Mouse (Mus musculus): Measurements from ENCODE around the gene Fdx1l. TPM values are rescaled to one million over a fixed set of nuclear protein-coding genes. Genes with fewer than 3 reads are reported as not detected.

Fdx1l gene
- polyA plus RNA-seq, 1 experiment from 2014 or later: 53.2 TPM

GRCm38 (mm10) chr9:21104814-21105213 is 31.4 kb upstream of the Fdx1l start:
- Histone ChIP-seq H3K27me3 (ENCODE audit: control insufficient read depth, insufficient read depth, low read length) (no peaks in the 10 kb centered on the region), H3K9ac (ENCODE audit: low read depth, low read length) (no peak overlapping the region), H3K27ac (ENCODE audit: low read depth, low read length) (no peak overlapping the region), H3K9me3 (ENCODE audit: control insufficient read depth, low read length) (no peaks in the 10 kb centered on the region), H3K4me1 (replicated peaks; ENCODE audit: control insufficient read depth, insufficient read depth, low read length) (0 out of 2 replicates have a peak, but pooled peaks cover 2% of the 10 kb centered on the region), H3K4me2 (replicated peaks; ENCODE audit: low read depth, low read length) (no peak overlapping the region), H3K36me3 (ENCODE audit: control insufficient read depth, insufficient read depth, low read length) (no peaks in the 10 kb centered on the region), H3K4me3 (ENCODE audit: low read depth, low read length) (no peak overlapping the region)
- DNase-seq (ENCODE audit: low spot score) (no peak), ATAC-seq (ENCODE audit: low FRiP score) (no peak)
- 88% methylated on average over 6 of the region's 6 CpGs for WGBS

DNA sequence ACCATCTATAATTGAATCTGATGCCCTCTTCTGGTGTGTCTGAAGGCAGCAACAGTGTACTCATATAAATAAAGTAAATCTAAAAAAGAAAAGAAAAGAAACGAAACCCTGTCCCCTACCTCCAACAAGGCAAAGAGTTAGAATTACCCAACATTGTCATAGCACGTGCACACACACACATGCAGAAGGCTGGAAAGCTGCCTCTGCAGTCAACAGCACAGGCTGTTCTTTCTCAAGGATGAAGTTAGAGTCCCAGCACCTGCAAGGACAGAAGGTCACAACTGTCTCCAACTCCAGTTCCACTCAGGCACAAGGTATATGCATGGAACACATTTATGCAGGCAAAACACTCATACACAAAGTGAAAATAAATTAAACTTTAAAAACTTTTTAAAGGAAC is 28.7 kb upstream of the Fdx1l start:
- Histone ChIP-seq H3K9ac (ENCODE audit: low read depth, low read length) (no peak overlapping the region), H3K4me1 (replicated peaks; ENCODE audit: control insufficient read depth, insufficient read depth, low read length) (0 out of 2 replicates have a peak, but pooled peaks cover 2% of the 10 kb centered on the region), H3K27ac (ENCODE audit: low read depth, low read length) (no peak overlapping the region), H3K27me3 (ENCODE audit: control insufficient read depth, insufficient read depth, low read length) (no peaks in the 10 kb centered on the region), H3K4me2 (replicated peaks; ENCODE audit: low read depth, low read length) (no peak overlapping the region), H3K36me3 (ENCODE audit: control insufficient read depth, insufficient read depth, low read length) (no peaks in the 10 kb centered on the region), H3K9me3 (ENCODE audit: control insufficient read depth, low read length) (no peaks in the 10 kb centered on the region), H3K4me3 (ENCODE audit: low read depth, low read length) (no peak overlapping the region)
- WGBS: 96% methylated on average over 2 of the region's 2 CpGs
- ATAC-seq (ENCODE audit: low FRiP score) (no peak), DNase-seq (ENCODE audit: low spot score) (no peak)

DNA sequence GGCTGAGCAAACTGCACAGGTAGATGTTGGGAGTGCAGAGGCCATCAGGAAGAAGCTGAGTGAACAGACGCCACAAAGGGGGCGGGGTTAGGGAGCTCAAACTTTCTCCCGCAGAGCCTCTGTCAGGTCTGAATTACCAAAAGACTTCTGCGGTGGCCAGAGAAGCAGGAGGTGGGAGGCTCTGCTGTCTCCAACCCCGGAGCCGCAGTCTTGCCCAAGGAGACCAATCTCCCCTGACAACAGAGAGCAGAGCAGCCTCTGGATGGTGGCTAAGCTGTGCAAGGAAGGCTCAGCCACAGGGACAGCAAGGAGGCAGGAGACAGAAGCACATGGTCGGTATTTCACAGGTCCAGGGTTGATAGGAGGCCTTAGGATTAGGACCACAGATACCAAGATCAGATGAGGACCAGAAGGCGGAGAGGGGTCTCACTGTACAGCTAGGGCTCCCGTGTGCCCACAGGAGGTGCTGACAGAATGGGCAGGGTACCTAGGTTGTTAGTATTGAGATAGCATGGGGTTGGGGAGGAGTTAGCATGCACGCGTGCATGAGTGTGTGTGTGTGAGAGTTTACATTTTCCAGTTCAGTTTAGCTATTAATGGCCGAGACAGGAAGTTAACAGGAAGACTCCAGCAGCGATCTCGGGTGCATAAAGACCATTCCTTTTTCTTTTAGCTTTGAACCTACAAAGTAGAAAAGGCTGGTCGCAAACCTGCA is 27.2 kb upstream of the Fdx1l start:
- peak; percentile 21 for DNase-seq (ENCODE audit: low spot score)
- no peak overlapping the region for H3K4me2 ChIP-seq (replicated peaks; ENCODE audit: low read depth, low read length)
- H3K27me3 ChIP-seq (ENCODE audit: control insufficient read depth, insufficient read depth, low read length): no peaks in the 10 kb centered on the region
- no peak overlapping the region for H3K9ac ChIP-seq (ENCODE audit: low read depth, low read length)
- no peak for ATAC-seq (ENCODE audit: low FRiP score)
- no peaks in the 10 kb centered on the region for H3K36me3 ChIP-seq (ENCODE audit: control insufficient read depth, insufficient read depth, low read length)
- no peak overlapping the region for H3K4me3 ChIP-seq (ENCODE audit: low read depth, low read length)
- WGBS: 46% methylated on average over 15 of the region's 15 CpGs
- H3K27ac ChIP-seq (ENCODE audit: low read depth, low read length): no peak overlapping the region
- no peaks in the 10 kb centered on the region for H3K9me3 ChIP-seq (ENCODE audit: control insufficient read depth, low read length)
- H3K4me1 ChIP-seq (replicated peaks; ENCODE audit: control insufficient read depth, insufficient read depth, low read length): 0 out of 2 replicates have a peak, but pooled peaks cover 2% of the 10 kb centered on the region

DNA sequence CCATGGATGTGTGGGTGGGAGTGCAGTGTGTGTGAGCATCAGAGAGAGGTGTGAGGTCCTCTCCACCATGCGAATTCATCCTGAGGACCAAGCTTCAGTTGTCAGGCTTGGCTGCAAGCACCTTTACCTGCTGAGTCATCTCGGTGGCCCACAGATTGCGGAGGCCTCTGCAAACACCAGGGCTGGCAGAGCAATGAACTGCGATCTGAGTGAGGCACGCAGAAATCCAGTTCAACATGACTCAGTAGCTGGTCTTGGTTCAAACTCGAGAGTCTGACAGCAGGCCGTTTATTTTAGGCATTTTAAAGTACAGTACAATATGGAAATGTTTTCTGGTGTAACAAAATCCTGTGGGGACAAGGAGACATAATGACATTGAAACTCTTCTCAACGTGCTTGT is 24.4 kb upstream of the Fdx1l start:
- Histone ChIP-seq H3K27ac (ENCODE audit: low read depth, low read length) (no peak overlapping the region), H3K9ac (ENCODE audit: low read depth, low read length) (no peak overlapping the region)

GRCm38 (mm10) chr9:21095958-21096357 is 22.5 kb upstream of the Fdx1l start:
- Histone ChIP-seq H3K27me3 (ENCODE audit: control insufficient read depth, insufficient read depth, low read length) (no peaks in the 10 kb centered on the region), H3K4me2 (replicated peaks; ENCODE audit: low read depth, low read length) (no peak overlapping the region), H3K9ac (ENCODE audit: low read depth, low read length) (no peak overlapping the region), H3K4me1 (replicated peaks; ENCODE audit: control insufficient read depth, insufficient read depth, low read length) (no peaks in the 10 kb centered on the region; the same call in 1 of the 2 replicates), H3K9me3 (ENCODE audit: control insufficient read depth, low read length) (no peaks in the 10 kb centered on the region), H3K36me3 (ENCODE audit: control insufficient read depth, insufficient read depth, low read length) (no peaks in the 10 kb centered on the region), H3K4me3 (ENCODE audit: low read depth, low read length) (no peak overlapping the region), H3K27ac (ENCODE audit: low read depth, low read length) (no peak overlapping the region)
- no peak for DNase-seq (ENCODE audit: low spot score)
- WGBS: 91% methylated on average over 4 of the region's 4 CpGs
- ATAC-seq (ENCODE audit: low FRiP score): no peak

More for the DNA sequence above, 24.4 kb upstream of the Fdx1l start:
- Histone ChIP-seq H3K4me1 (replicated peaks; ENCODE audit: control insufficient read depth, insufficient read depth, low read length) (no peaks in the 10 kb centered on the region), H3K36me3 (ENCODE audit: control insufficient read depth, insufficient read depth, low read length) (no peaks in the 10 kb centered on the region), H3K4me2 (replicated peaks; ENCODE audit: low read depth, low read length) (no peak overlapping the region), H3K4me3 (ENCODE audit: low read depth, low read length) (no peak overlapping the region), H3K9me3 (ENCODE audit: control insufficient read depth, low read length) (no peaks in the 10 kb centered on the region), H3K27me3 (ENCODE audit: control insufficient read depth, insufficient read depth, low read length) (no peaks in the 10 kb centered on the region)
- DNase-seq (ENCODE audit: low spot score): no peak
- no peak for ATAC-seq (ENCODE audit: low FRiP score)
- WGBS: 90% methylated on average over 8 of the region's 8 CpGs

DNA sequence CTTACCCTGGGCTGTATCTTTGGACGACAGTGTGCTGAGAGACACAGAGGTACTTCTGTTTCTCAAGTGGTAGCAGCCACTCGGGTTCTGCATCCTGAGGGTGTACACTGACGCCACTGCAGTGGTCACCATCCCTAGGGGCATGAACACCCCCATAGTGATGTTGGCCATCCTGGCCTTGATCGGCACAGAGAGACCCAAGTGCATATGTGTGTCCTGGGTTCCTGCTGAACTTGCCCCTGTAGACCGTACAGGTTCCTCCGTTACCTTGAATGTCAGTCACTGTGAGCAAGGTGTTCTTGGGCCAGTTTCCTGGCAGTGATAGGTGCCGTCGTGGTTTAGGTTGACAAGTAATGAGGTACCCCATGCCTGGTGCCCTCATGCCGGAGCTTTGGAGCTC is 20.0 kb upstream of the Fdx1l start:
- DNase-seq (ENCODE audit: low spot score) (no peak), ATAC-seq (ENCODE audit: low FRiP score) (no peak)
- Histone ChIP-seq H3K27ac (ENCODE audit: low read depth, low read length) (no peak overlapping the region), H3K9ac (ENCODE audit: low read depth, low read length) (no peak overlapping the region), H3K27me3 (ENCODE audit: control insufficient read depth, insufficient read depth, low read length) (no peaks in the 10 kb centered on the region), H3K4me3 (ENCODE audit: low read depth, low read length) (no peak overlapping the region), H3K4me1 (replicated peaks; ENCODE audit: control insufficient read depth, insufficient read depth, low read length) (peaks cover 5% of the 10 kb centered on the region; the same call in 1 of the 2 replicates), H3K36me3 (ENCODE audit: control insufficient read depth, insufficient read depth, low read length) (no peaks in the 10 kb centered on the region), H3K4me2 (replicated peaks; ENCODE audit: low read depth, low read length) (no peak overlapping the region), H3K9me3 (ENCODE audit: control insufficient read depth, low read length) (no peaks in the 10 kb centered on the region)
- 96% methylated on average over 9 of the region's 9 CpGs for WGBS

DNA sequence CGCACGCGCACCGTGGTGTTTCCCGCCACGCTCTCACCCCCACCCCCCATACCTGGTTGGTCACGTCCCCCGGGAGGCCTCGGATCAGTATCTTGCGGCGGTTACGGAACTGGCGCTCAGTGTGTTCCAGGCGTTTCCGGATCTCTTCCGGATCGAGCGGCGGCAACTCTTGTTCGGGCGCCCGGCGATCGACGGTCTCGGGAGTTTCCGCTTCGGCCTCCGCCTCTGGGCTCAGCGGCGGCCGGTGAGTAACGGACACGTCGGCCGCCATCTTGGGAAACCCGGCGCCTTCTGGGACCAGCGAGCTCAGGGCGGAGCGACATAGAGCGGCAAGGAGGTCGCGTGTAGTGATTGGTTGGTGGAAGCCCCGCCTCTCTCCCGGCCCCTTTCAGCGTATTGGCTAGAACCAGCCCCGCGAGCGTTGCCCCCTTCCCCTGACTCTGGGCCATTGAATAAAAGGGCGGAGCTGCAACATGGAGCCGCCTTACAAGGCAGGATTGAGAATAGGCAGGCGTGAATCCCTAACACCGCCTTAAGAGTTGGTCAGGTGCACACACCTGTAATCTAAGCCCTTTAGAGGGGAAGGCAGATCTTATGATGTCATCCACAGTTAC is 18.4 kb upstream of the Fdx1l start, which contains the start of the genes Gm38431 and Raver1:
Gene Gm38431 (minus strand): TSS at position 291 of the 614 bp plus-strand sequence.
Gene Raver1 (minus strand): TSS at position 302 of the 614 bp plus-strand sequence.
- peak within 1 kb of the TSS; percentile 73 for H3K4me2 ChIP-seq (replicated peaks; ENCODE audit: low read depth, low read length)
- H3K4me1 ChIP-seq (replicated peaks; ENCODE audit: control insufficient read depth, insufficient read depth, low read length): peaks cover 5% of the 10 kb centered on the region; the same call in 1 of the 2 replicates
- no peaks in the 10 kb centered on the region for H3K27me3 ChIP-seq (ENCODE audit: control insufficient read depth, insufficient read depth, low read length)
- H3K36me3 ChIP-seq (ENCODE audit: control insufficient read depth, insufficient read depth, low read length): no peaks in the 10 kb centered on the region
- ATAC-seq (ENCODE audit: low FRiP score) (peak; percentile 99), DNase-seq (ENCODE audit: low spot score) (peak; percentile 98)
- peak within 1 kb of the TSS; percentile 86 for H3K27ac ChIP-seq (ENCODE audit: low read depth, low read length)
- WGBS: under 1% methylated on average over 54 of the region's 54 CpGs
- H3K9me3 ChIP-seq (ENCODE audit: control insufficient read depth, low read length): no peaks in the 10 kb centered on the region
- H3K9ac ChIP-seq (ENCODE audit: low read depth, low read length): peak within 1 kb of the TSS; percentile 83
- peak within 1 kb of the TSS; percentile 70 for H3K4me3 ChIP-seq (ENCODE audit: low read depth, low read length)

- ATAC-seq (ENCODE audit: low FRiP score) (no peak; the same call in 1 of the 2 replicates), DNase-seq (ENCODE audit: low spot score) (no peak)
- peak overlapping the region; percentile 86 for H3K27ac ChIP-seq (ENCODE audit: low read depth, low read length)
- peak overlapping the region; percentile 70 for H3K4me3 ChIP-seq (ENCODE audit: low read depth, low read length)
- peak overlapping the region; percentile 83 for H3K9ac ChIP-seq (ENCODE audit: low read depth, low read length)
- H3K9me3 ChIP-seq (ENCODE audit: control insufficient read depth, low read length): no peaks in the 10 kb centered on the region
- H3K4me1 ChIP-seq (replicated peaks; ENCODE audit: control insufficient read depth, insufficient read depth, low read length): peaks cover 5% of the 10 kb centered on the region; the same call in 1 of the 2 replicates
- peaks cover 2% of the 10 kb centered on the region; the same call in 1 of the 2 replicates for H3K36me3 ChIP-seq (ENCODE audit: control insufficient read depth, insufficient read depth, low read length)
- no peaks in the 10 kb centered on the region for H3K27me3 ChIP-seq (ENCODE audit: control insufficient read depth, insufficient read depth, low read length)
- 4% methylated on average over 24 of the region's 24 CpGs for WGBS
- peak overlapping the region; percentile 73 for H3K4me2 ChIP-seq (replicated peaks; ENCODE audit: low read depth, low read length)
These were observed 17.7 kb upstream of the Fdx1l start for GRCm38 (mm10) chr9:21090972-21091706.
